Mouse (Mus musculus) liver, adult 2 months (tissue): Measurements from ENCODE around the gene Mrps18b. TPM values are rescaled to one million over a fixed set of nuclear protein-coding genes. Genes with fewer than 3 reads are reported as not detected.
"Not testable (repeated sequence)": the region's sequence is repeated elsewhere in the genome, so short reads cannot be mapped to it uniquely, and the experiment has no call there.

Experiments used
- DNase-seq: peaks from one replicate; pipeline ENCODE4 v3.0.0-alpha.2; 2011; ENCODE audit warnings: low read depth, low spot score; ENCODE audit errors: extremely low read depth
- H3K27ac ChIP-seq: fragments of 200-500 bp; replicated peaks from 2 replicates; pipeline ENCODE4 v1.5.1; 2012; ENCODE audit warnings: low read depth, mild to moderate bottlenecking, control low read depth, inconsistent platforms, low read length; ENCODE audit not compliant: insufficient read depth
- H3K27me3 ChIP-seq: fragments of 200-500 bp; 2 replicates; pipeline ENCODE4 v1.6.1; 2012; ENCODE audit warnings: mild to moderate bottlenecking, moderate library complexity, low read length, inconsistent platforms; ENCODE audit not compliant: control insufficient read depth, insufficient read depth
- H3K36me3 ChIP-seq: fragments of 200-500 bp; 2 replicates; pipeline ENCODE4 v1.6.1; 2012; ENCODE audit warnings: low read length, inconsistent platforms; ENCODE audit not compliant: control insufficient read depth, insufficient read depth
- H3K4me1 ChIP-seq: fragments of 200-500 bp; 2 replicates; pipeline ENCODE4 v1.6.1; 2011; ENCODE audit warnings: low read length; ENCODE audit not compliant: control insufficient read depth, insufficient read depth
- H3K4me3 ChIP-seq: fragments of 200-500 bp; 2 replicates; pipeline ENCODE4 v1.5.1; 2011; ENCODE audit warnings: low read depth, mild to moderate bottlenecking, control low read depth, low read length, moderate library complexity; ENCODE audit not compliant: insufficient read depth
- H3K79me2 ChIP-seq: fragments of 200-500 bp; 2 replicates; pipeline ENCODE4 v1.6.1; 2012; ENCODE audit warnings: inconsistent platforms, mild to moderate bottlenecking, low read length, moderate library complexity; ENCODE audit not compliant: control insufficient read depth, insufficient read depth
- H3K9ac ChIP-seq: fragments of 200-500 bp; 2 replicates; pipeline ENCODE4 v1.6.1; 2012; ENCODE audit warnings: low read depth, mild to moderate bottlenecking, control low read depth, inconsistent platforms, low read length
- CTCF ChIP-seq: fragments of 200-500 bp; IDR thresholded peaks from 2 replicates; pipeline ENCODE4 v1.5.1; 2011; ENCODE audit warnings: low read depth, low read length, control low read depth
- POLR2A ChIP-seq: fragments of 200-500 bp; IDR thresholded peaks from 2 replicates; pipeline ENCODE4 v1.6.1; 2011; ENCODE audit warnings: low read length, control low read depth; ENCODE audit not compliant: insufficient read depth; ENCODE audit errors: extremely low read depth
- WGBS: fragments of 180-500 bp; shearing (Covaris S2); methylation state at CpG from one replicate; pipeline ENCODE4 v1.1.7; 2018; 5-methylcytosine and 5-hydroxymethylcytosine counted together
- polyA plus RNA-seq: library from polyadenylated mRNA; depleted of rRNA; stranded (reverse); fragments of >200 nt; gene quantifications from 2 replicates; pipeline ENCODE4 v1.2.3, GENCODE M21; 2012; rRNA removed
- total RNA-seq: library from RNA; depleted of rRNA; stranded (reverse); fragments of >200 nt; gene quantifications from 2 replicates; pipeline ENCODE4 v1.2.3, GENCODE M21; 2014; rRNA removed

Mrps18b gene
- total RNA-seq (41.1 and 58.7 TPM in 2 replicates), polyA plus RNA-seq (89.5 and 106 TPM in 2 replicates)

DNA sequence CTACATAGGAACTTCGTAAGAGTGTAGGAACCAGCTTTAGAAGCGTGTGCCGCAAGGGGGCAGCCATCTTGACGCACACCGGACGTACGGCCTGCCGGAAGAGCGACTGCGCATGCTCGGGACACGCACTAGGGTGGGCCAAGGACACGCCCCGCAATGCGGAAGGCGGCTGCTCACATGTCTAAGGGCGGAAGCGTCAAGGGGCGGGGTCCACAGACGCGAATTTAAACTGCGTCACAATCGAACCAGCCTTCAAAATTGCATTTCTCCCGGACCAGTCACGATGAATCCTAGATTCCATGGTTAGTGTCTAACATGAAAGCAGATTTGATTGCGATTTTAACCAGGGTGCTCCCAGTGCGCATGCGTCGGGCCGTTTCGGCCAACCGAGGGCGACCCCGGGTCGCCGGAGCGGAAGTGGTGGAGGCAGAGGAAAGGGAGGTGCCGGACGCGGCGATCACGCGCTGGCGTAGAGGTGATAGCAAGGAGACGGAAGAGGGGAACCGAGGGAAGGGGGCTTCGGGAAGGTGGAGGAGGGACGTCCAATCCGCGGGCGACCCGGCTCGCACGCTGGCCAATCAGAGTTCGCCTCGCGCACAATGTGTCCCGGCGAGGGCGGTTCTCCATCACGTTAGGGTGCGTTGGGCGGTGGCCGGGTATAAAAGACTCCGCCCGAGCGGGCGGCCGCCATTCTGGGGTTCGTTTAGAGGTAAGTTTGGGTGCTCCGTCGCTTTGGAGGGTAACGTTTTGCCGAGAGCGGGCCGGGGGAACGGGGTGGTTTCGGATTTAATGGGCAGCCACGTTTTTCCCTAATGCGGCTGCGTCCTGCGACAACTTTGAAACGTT is at the start of gene Mrps18b, which contains the start of gene Ppp1r10:
Mrps18b (minus strand) TSS at position 93 of the 846 bp plus-strand sequence.
Ppp1r10 (plus strand) TSS at position 138 of the 846 bp plus-strand sequence.
- Histone ChIP-seq H3K9ac (peak within 1 kb of the TSS; percentile 96), H3K27ac (peak within 1 kb of the TSS; percentile 98), H3K27me3 (no peaks in the 10 kb centered on the region), H3K36me3 (peaks cover 18% of the 10 kb centered on the region), H3K4me1 (peaks cover 10% of the 10 kb centered on the region; the same call in 1 of the 2 replicates), H3K4me3 (peak within 1 kb of the TSS; percentile 95), H3K79me2 (peaks cover 10% of the 10 kb centered on the region)
- TF ChIP-seq CTCF (peak; percentile 45), POLR2A (peak; percentile 98)
- under 1% methylated on average over 83 of the region's 83 CpGs for WGBS
- peak; percentile 95 for DNase-seq

DNA sequence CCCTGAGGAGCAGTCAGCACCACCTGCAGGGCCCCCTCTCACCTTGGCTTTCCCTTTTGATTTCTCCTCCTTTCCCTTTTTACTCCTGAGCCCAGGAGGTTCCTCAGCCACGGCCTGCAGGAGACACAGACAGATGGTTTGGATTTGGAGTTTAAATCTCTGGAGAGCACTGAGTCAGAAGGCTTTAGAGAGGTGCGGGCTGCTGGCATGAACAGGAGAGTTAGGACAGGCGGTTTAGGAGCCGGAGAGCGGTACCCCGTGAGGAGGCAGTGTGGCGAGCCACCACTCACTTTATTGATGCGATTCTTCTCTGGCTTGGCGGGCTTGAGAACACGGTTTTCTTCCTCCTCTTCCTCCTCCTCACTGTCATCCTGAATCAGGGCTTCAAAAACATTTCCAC is 47.1 kb upstream of the Mrps18b start:
- Histone ChIP-seq H3K27ac (no peak overlapping the region), H3K9ac (no peak overlapping the region), H3K4me1 (peaks cover 5% of the 10 kb centered on the region; the same call in 1 of the 2 replicates), H3K79me2 (peaks cover 4% of the 10 kb centered on the region; the same call in 1 of the 2 replicates), H3K36me3 (peaks cover 32% of the 10 kb centered on the region), H3K4me3 (no peak overlapping the region), H3K27me3 (no peaks in the 10 kb centered on the region)
- DNase-seq = no peak
- TF ChIP-seq POLR2A = no peak
- no peak for TF ChIP-seq CTCF
- WGBS = 89% methylated on average over 10 of the region's 10 CpGs

- H3K79me2 ChIP-seq = no peaks in the 10 kb centered on the region
- WGBS = 94% methylated on average over 15 of the region's 15 CpGs
- DNase-seq = no peak
- no peaks in the 10 kb centered on the region for H3K4me1 ChIP-seq
- H3K27me3 ChIP-seq = no peaks in the 10 kb centered on the region
- H3K9ac ChIP-seq = no peak overlapping the region
- no peak for TF ChIP-seq POLR2A
- TF ChIP-seq CTCF = no peak
- no peak overlapping the region for H3K4me3 ChIP-seq
- H3K27ac ChIP-seq = no peak overlapping the region
- peaks cover 35% of the 10 kb centered on the region for H3K36me3 ChIP-seq
These were observed 42.5 kb upstream of the Mrps18b start for GRCm38 (mm10) chr17:35958533-35959223.

DNA sequence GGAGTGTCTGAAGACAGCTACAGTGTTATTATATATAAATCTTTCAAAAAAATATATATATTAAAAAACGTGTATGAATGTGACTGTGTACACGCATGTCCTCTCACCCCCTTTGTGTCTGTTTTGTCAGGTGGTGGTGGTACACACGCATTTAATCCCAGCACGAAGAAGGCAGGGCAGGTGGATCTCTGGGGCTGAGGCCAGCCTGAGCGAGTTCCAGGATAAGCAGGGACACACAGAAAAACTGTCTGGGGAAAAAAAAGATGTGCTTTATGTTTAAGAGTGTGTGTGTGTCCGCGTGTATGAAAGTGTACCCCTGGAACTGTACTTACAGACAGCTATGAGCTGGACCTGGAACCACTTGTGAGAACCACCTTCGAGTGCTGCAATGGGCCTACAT is 38.5 kb upstream of the Mrps18b start:
- Histone ChIP-seq H3K36me3 (peaks cover 15% of the 10 kb centered on the region), H3K4me1 (no peaks in the 10 kb centered on the region), H3K9ac (no peak overlapping the region), H3K4me3 (no peak overlapping the region), H3K27me3 (no peaks in the 10 kb centered on the region), H3K79me2 (no peaks in the 10 kb centered on the region), H3K27ac (no peak overlapping the region)
- no peak for TF ChIP-seq CTCF
- no peak for TF ChIP-seq POLR2A
- no peak for DNase-seq
- 84% methylated on average over 8 of the region's 8 CpGs for WGBS

GRCm38 (mm10) chr17:35952559-35952958 is 36.4 kb upstream of the Mrps18b start:
- not testable (repeated sequence) for H3K36me3 ChIP-seq, H3K27ac ChIP-seq, DNase-seq, H3K79me2 ChIP-seq, H3K4me3 ChIP-seq, H3K27me3 ChIP-seq, H3K9ac ChIP-seq, H3K4me1 ChIP-seq
- 87% methylated on average over 3 of the region's 3 CpGs for WGBS

DNA sequence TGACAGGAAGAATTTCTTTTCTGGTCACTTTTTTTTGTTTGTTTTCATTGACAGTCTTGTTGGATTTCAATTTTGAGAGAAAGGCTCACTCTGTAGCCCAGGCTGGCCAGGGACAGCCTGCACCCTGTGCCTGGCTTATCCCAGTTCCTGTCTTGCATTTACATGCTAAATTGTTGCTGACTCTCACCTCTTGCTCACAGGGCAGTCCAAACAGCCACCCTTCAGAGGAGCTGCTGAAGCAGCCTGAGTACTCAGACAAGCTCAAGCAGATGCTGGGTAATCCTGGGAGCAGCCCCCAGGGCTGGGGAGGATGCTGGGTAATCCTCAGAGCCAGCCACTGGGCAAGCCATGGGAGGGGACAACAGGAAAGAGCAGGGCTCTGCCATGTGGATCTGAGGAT is 34.8 kb upstream of the Mrps18b start:
- H3K4me3 ChIP-seq, H3K9ac ChIP-seq: not testable (repeated sequence)

More for the DNA sequence above, 34.8 kb upstream of the Mrps18b start:
- H3K27me3 ChIP-seq, DNase-seq, H3K27ac ChIP-seq, H3K4me1 ChIP-seq, H3K79me2 ChIP-seq, H3K36me3 ChIP-seq: not testable (repeated sequence)
